Mouse (Mus musculus): ENCODE measurements around the gene Srp68. TPM values are rescaled to one million over a fixed set of nuclear protein-coding genes. Genes with fewer than 3 reads are reported as not detected.

Gene Srp68
- polyA plus RNA-seq, 1 experiment from 2014 or later, result 86.5 TPM

DNA sequence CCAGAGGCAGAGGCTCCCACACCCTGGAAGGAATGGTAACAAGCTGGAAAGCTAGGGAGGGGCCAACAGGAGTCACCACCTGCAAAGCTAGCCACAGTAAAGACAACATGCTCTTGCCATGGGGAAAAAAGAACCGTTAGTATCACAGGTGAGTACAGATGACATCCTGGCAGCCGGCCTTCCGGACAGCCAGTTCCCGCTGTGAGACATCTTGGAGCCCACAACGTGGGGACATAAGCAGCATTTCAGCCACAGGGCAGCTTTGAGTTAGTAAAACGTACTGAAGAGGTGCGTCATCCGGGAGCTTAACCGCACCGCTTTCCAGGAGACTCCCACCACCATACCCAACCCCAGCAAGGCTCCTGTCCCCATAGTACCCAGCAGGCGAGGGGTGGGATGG is 24.2 kb upstream of the Srp68 start:
- Histone ChIP-seq H3K4me1 (no peaks in the 10 kb centered on the region), H3K4me3 (replicated peaks) (no peak overlapping the region), H3K9ac (no peak overlapping the region), H3K27ac (no peak overlapping the region), H3K27me3 (no peaks in the 10 kb centered on the region), H3K36me3 (replicated peaks) (peaks cover 90% of the 10 kb centered on the region), H3K9me3 (no peaks in the 10 kb centered on the region), H3K4me2 (no peak overlapping the region)
- WGBS, result 92% methylated on average over 11 of the region's 11 CpGs
- ATAC-seq (ENCODE audit: low FRiP score), result no peak

DNA sequence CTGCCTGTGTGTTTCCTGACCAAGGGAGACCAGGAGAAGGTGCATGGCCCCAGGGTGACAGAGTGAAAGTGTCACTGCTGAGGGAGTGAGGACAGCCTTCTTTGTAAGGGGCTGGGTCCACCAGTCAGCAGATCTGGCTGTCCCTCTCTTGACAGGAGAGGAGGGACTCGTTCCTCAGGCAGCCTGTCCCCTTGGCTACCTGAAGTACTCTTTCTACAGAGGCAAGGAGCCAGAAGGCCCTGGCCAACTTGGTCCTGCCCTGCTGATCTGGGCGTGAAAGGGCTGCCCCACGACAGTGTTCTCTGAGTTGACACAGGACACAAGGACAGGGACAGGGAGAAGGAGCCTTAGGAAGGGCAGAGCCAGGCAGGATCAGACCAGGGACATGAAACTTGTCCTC is 23.0 kb upstream of the Srp68 start:
- no peak overlapping the region for H3K4me3 ChIP-seq (replicated peaks)
- H3K9ac ChIP-seq, result no peak overlapping the region
- H3K4me2 ChIP-seq, result no peak overlapping the region
- 73% methylated on average over 3 of the region's 3 CpGs for WGBS
- H3K36me3 ChIP-seq (replicated peaks), result peaks cover 93% of the 10 kb centered on the region
- no peaks in the 10 kb centered on the region for H3K4me1 ChIP-seq
- H3K27me3 ChIP-seq, result no peaks in the 10 kb centered on the region
- no peak overlapping the region for H3K27ac ChIP-seq
- no peaks in the 10 kb centered on the region for H3K9me3 ChIP-seq
- no peak for ATAC-seq (ENCODE audit: low FRiP score)

DNA sequence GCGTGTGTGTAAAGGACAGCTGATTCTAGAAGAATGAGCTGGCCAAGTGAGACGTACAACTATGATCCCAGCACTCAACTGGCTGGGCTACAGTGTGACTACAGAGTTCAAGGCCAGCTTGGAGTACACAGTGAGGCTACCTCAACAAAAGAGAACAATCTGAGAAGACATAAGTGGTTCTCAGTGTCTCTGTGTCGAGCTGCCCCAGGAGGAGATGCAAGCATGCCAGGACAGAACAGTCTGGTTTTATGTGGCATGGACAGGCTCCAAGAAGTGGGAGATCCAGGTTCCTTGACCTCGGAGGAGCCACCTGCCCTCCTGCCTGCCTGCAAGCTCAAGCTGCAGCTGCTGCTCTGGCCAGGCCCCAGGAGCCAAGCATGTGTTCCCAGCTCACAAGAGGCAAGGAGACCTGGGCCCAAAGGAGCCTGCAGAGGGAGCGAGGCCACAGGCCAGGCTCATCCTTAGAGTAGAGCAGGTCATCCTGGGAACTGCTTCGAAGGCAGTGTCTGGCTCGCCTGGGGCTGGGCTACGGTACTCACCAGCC is 22.2 kb upstream of the Srp68 start:
- H3K27me3 ChIP-seq, result no peaks in the 10 kb centered on the region
- no peak overlapping the region for H3K27ac ChIP-seq
- H3K4me1 ChIP-seq, result no peaks in the 10 kb centered on the region
- H3K9ac ChIP-seq, result no peak overlapping the region
- WGBS, result 88% methylated on average over 8 of the region's 8 CpGs
- no peaks in the 10 kb centered on the region for H3K9me3 ChIP-seq
- no peak for ATAC-seq (ENCODE audit: low FRiP score)
- peaks cover 91% of the 10 kb centered on the region for H3K36me3 ChIP-seq (replicated peaks)
- H3K4me3 ChIP-seq (replicated peaks), result no peak overlapping the region
- H3K4me2 ChIP-seq, result no peak overlapping the region

DNA sequence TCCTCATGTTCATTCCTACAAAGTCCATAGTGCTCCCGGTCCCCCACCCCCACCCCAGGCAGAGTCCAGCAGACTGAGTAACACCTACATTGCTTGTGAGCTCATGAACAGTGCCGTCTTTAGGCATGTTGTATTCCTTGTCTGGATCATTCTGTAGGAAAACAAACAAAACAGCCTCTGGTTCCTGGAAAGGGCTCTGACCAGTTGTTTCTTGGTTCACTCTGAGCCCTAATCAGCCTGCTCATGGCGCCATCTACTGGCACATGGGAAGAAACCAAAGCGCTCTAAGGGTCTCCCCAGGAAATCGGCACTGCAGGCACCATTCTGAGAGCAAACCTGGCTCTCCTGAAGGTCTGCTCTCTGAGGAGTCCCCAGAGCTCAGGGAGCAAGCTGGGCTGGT is 20.3 kb upstream of the Srp68 start:
- no peaks in the 10 kb centered on the region for H3K27me3 ChIP-seq
- H3K9me3 ChIP-seq, result no peaks in the 10 kb centered on the region
- ATAC-seq (ENCODE audit: low FRiP score), result no peak
- no peak overlapping the region for H3K4me3 ChIP-seq (replicated peaks)
- no peak overlapping the region for H3K27ac ChIP-seq
- WGBS, result 29% methylated on average over 5 of the region's 5 CpGs
- peaks cover 91% of the 10 kb centered on the region for H3K36me3 ChIP-seq (replicated peaks)
- H3K9ac ChIP-seq, result no peak overlapping the region
- no peak overlapping the region for H3K4me2 ChIP-seq
- no peaks in the 10 kb centered on the region for H3K4me1 ChIP-seq

DNA sequence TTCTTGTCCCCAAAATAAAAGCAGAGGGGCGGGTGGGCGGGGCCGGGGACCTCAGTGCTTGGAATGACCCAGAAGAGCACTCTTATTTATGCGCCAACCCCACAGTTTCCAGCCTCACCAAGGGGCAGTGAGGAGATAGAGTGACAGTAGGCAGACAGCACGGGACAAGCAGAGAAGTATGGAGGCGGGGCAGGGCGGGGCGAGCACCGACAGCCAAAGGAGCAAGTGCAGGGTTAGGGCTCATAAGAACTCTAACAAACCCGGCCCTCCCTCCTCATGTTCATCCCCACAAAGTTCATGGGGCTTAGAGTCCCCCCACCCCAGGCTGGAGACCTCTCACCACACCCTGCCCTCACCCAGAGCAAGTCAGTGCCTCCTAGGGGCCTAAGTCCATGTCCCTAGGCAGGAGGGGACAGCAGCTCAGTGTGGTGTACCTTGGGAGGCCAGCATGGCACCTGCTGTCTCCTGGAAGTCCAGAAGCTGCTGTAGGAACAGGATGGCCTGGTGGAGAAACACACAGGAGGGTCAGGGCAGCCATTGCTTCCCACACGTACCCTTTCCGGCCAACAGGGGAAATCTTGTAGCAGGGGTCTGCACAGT is 19.6 kb upstream of the Srp68 start:
- no peak for ATAC-seq (ENCODE audit: low FRiP score)
- Histone ChIP-seq H3K36me3 (replicated peaks) (peaks cover 91% of the 10 kb centered on the region), H3K4me3 (replicated peaks) (no peak overlapping the region), H3K4me2 (no peak overlapping the region), H3K4me1 (no peaks in the 10 kb centered on the region), H3K27ac (no peak overlapping the region), H3K9me3 (no peaks in the 10 kb centered on the region), H3K27me3 (no peaks in the 10 kb centered on the region), H3K9ac (no peak overlapping the region)
- WGBS, result 86% methylated on average over 12 of the region's 12 CpGs

DNA sequence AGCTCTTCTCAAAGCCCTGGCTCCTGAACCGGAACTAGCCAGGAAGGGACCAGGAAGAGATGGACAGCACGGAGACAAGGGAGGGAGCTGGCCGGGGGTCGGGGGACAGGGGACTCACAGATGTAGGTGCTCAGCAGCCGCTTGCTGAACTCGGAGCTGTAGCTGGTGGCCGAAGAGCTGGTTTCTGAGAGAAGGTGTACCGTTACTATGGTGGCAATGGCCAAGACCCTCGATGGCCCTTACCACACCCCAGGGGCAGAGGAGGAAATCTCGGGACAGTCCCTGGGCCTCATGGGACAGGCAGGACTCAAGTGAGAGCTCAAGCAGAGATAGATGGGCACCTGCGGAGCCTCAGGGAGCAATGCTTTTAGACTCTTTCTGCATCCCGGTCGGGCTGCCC is 18.4 kb upstream of the Srp68 start:
- no peak overlapping the region for H3K4me3 ChIP-seq (replicated peaks)
- peaks cover 92% of the 10 kb centered on the region for H3K36me3 ChIP-seq (replicated peaks)
- ATAC-seq (ENCODE audit: low FRiP score), result no peak
- no peaks in the 10 kb centered on the region for H3K4me1 ChIP-seq
- H3K4me2 ChIP-seq, result no peak overlapping the region
- no peaks in the 10 kb centered on the region for H3K27me3 ChIP-seq
- 94% methylated on average over 13 of the region's 13 CpGs for WGBS
- H3K9ac ChIP-seq, result no peak overlapping the region
- H3K27ac ChIP-seq, result no peak overlapping the region
- no peaks in the 10 kb centered on the region for H3K9me3 ChIP-seq

DNA sequence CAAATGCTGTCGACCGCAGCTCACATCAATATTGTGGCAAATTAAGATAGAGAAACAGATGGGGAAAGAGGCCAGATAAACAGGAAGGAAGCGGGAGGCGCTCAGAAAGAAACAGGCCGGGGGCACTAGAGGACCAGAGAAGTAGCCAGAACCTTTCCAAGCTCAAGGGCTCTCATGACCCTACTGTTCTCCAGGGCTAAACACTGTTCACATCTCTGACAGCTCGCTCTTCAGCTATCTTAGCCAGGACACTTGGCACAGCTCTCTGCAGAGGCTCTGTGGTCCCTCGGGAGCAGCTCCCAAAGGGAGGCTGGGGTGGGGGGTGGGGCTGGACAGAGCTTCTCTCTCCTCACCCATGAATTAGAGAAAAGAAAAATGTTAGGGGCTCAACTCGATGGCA is 16.5 kb upstream of the Srp68 start:
- no peak for ATAC-seq (ENCODE audit: low FRiP score)
- Histone ChIP-seq H3K27me3 (peaks cover 5% of the 10 kb centered on the region; the same call in 1 of the 2 replicates), H3K4me3 (replicated peaks) (no peak overlapping the region), H3K4me2 (no peak overlapping the region), H3K9ac (no peak overlapping the region), H3K27ac (no peak overlapping the region), H3K36me3 (replicated peaks) (peaks cover 77% of the 10 kb centered on the region), H3K4me1 (no peaks in the 10 kb centered on the region), H3K9me3 (no peaks in the 10 kb centered on the region)
- WGBS, result 88% methylated on average over 8 of the region's 8 CpGs

DNA sequence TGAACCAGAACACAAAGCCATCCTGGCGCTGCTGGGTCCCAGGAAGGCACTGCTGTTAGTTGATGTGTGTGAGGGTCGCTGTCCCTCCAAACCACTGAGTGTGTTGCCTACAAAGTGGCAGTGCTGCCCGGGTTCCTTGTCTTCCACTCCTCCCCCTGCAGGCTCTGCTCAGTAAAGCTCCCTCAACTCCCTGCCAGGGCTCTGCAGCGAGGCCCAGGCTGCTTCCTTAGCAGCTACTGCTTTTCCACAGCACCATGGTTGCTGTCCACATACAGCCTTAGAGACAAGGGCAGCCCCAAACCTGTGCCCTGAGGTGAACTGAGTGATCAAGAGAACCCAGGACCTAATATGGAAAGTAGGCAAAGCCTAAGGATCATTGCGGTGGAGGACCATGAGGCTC is 13.3 kb upstream of the Srp68 start:
- Histone ChIP-seq H3K4me3 (replicated peaks) (no peak overlapping the region), H3K27me3 (peaks cover 37% of the 10 kb centered on the region), H3K36me3 (replicated peaks) (peaks cover 51% of the 10 kb centered on the region), H3K4me1 (no peaks in the 10 kb centered on the region), H3K4me2 (no peak overlapping the region), H3K27ac (0 out of 2 replicates have a peak overlapping the region, but pooled peaks have one; percentile 25), H3K9ac (no peak overlapping the region), H3K9me3 (0 out of 2 replicates have a peak, but pooled peaks cover 4% of the 10 kb centered on the region)
- ATAC-seq (ENCODE audit: low FRiP score), result no peak
- WGBS, result 75% methylated on average over 5 of the region's 5 CpGs

DNA sequence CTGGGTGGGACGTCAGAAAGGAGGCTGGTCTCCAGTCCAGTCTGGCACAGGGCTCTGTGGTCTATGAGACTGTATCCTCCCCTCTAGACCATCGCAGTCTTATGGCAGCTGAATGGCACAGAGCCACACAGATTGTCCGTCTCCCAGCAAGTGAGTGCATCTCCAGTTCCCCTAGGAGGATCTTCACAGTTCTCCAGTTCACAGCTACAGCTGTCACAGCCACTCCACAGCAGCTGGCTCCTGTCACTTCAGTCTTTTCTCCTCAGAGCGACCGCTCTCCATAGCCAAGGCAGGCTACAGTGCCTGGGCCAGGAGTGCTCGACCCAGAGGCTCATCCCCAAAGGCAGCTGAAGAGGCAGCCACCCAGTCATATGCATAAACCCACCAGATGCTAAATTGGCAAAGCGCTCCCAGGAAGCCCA is 11.8 kb upstream of the Srp68 start:
- no peak overlapping the region for H3K4me2 ChIP-seq
- no peak overlapping the region for H3K9ac ChIP-seq
- H3K4me1 ChIP-seq, result peaks cover 7% of the 10 kb centered on the region
- peaks cover 37% of the 10 kb centered on the region for H3K36me3 ChIP-seq (replicated peaks)
- 0 out of 2 replicates have a peak, but pooled peaks cover 4% of the 10 kb centered on the region for H3K9me3 ChIP-seq
- H3K27me3 ChIP-seq, result peaks cover 52% of the 10 kb centered on the region
- H3K4me3 ChIP-seq (replicated peaks), result no peak overlapping the region
- H3K27ac ChIP-seq, result no peak overlapping the region
- 83% methylated on average over 7 of the region's 7 CpGs for WGBS
- ATAC-seq (ENCODE audit: low FRiP score), result no peak

DNA sequence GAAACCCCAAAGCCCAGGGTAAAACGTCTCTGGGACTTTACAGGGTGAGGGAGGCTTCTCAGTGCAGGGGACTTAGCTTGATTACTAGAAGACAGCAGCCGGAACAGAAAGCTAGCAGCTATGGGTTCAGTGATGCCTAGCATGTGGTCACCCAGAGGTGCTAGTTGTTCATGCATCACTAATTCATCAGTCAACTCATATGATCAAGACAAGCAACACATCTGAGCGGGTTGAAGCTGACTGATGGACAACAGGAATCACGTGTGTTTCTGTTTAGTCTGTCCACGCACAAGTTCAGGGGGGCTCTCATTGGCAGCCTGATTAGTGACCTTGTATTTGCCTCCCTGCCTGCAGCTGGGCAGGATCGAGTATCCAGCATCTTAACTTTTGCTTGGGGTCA is 10.0 kb upstream of the Srp68 start:
- 58% methylated on average over 6 of the region's 6 CpGs for WGBS

DNA sequence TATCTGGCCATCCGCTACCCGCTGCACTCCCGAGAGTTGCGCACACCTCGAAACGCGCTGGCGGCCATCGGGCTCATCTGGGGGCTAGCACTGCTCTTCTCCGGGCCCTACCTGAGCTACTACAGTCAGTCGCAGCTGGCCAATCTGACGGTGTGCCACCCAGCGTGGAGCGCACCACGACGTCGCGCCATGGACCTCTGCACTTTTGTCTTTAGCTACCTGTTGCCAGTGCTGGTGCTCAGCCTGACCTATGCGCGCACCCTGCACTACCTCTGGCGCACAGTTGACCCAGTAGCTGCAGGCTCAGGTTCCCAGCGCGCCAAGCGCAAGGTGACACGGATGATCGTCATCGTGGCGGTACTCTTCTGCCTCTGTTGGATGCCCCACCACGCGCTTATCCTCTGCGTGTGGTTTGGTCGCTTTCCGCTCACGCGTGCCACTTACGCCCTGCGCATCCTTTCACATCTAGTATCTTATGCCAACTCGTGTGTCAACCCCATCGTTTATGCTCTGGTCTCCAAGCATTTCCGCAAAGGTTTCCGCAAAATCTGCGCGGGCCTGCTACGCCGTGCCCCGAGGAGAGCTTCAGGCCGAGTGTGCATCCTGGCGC is 9.0 kb upstream of the Srp68 start:
- no peak overlapping the region for H3K4me2 ChIP-seq
- no peak for ATAC-seq (ENCODE audit: low FRiP score)
- no peak overlapping the region for H3K4me3 ChIP-seq (replicated peaks)
- 0 out of 2 replicates have a peak, but pooled peaks cover 4% of the 10 kb centered on the region for H3K9me3 ChIP-seq
- WGBS, result 10% methylated on average over 48 of the region's 48 CpGs
- no peak overlapping the region for H3K27ac ChIP-seq
- H3K4me1 ChIP-seq, result peaks cover 7% of the 10 kb centered on the region
- no peak overlapping the region for H3K9ac ChIP-seq
- H3K27me3 ChIP-seq, result peaks cover 65% of the 10 kb centered on the region
- H3K36me3 ChIP-seq (replicated peaks), result peaks cover 9% of the 10 kb centered on the region; the same call in 1 of the 2 replicates

More for the DNA sequence above, 10.0 kb upstream of the Srp68 start:
- peaks cover 65% of the 10 kb centered on the region for H3K27me3 ChIP-seq
- ATAC-seq (ENCODE audit: low FRiP score), result no peak
- peaks cover 19% of the 10 kb centered on the region for H3K36me3 ChIP-seq (replicated peaks)
- H3K9ac ChIP-seq, result no peak overlapping the region
- H3K4me2 ChIP-seq, result no peak overlapping the region
- 0 out of 2 replicates have a peak, but pooled peaks cover 4% of the 10 kb centered on the region for H3K9me3 ChIP-seq
- no peak overlapping the region for H3K27ac ChIP-seq
- no peak overlapping the region for H3K4me3 ChIP-seq (replicated peaks)
- H3K4me1 ChIP-seq, result peaks cover 7% of the 10 kb centered on the region

DNA sequence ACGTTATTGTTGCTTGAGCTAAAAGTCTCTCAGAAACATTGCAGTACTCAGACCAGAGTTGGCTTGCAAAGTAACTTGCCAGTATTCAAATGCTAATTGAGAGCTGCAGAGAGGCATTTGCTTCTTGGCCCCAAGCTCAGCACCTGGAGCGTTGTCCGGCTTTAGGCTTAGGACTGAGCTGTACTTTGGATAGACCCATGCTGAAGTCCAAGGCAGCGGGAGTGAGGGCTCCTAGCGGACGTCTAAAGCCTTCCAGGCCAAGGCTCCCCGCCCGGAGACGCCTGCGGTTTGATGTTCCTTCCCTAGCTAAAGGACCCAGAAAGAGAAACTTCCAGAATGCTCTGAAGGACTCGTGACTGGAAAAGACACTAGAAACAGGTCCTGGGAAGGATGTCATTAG is 8.1 kb upstream of the Srp68 start:
- Histone ChIP-seq H3K4me3 (replicated peaks) (peak overlapping the region; percentile 5), H3K27me3 (peaks cover 65% of the 10 kb centered on the region), H3K9ac (no peak overlapping the region), H3K36me3 (replicated peaks) (no peaks in the 10 kb centered on the region), H3K4me1 (peaks cover 7% of the 10 kb centered on the region), H3K27ac (no peak overlapping the region), H3K9me3 (0 out of 2 replicates have a peak, but pooled peaks cover 4% of the 10 kb centered on the region), H3K4me2 (no peak overlapping the region)
- ATAC-seq (ENCODE audit: low FRiP score), result no peak
- WGBS, result 2% methylated on average over 11 of the region's 11 CpGs

DNA sequence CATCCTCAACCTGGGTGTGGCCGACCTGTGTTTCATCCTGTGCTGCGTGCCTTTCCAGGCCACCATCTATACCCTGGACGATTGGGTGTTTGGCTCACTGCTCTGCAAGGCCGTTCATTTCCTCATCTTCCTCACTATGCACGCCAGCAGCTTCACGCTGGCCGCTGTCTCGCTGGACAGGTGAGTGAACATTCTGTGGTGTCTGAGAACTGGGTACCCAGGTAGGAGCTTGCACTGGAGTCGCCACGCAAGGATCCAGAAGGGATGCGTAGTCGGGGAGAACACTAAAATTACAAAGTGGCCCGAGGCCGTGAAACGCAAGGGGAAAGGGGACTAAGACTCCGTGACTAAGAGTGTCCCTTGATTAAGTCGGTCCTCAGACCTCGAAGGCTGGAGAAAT is 7.7 kb upstream of the Srp68 start:
- peak overlapping the region; percentile 32 for H3K4me3 ChIP-seq (replicated peaks)
- H3K36me3 ChIP-seq (replicated peaks), result no peaks in the 10 kb centered on the region
- no peak overlapping the region for H3K27ac ChIP-seq
- H3K4me2 ChIP-seq, result peak overlapping the region; percentile 48
- peaks cover 7% of the 10 kb centered on the region for H3K4me1 ChIP-seq
- H3K9ac ChIP-seq, result no peak overlapping the region
- ATAC-seq (ENCODE audit: low FRiP score), result no peak
- H3K27me3 ChIP-seq, result peaks cover 65% of the 10 kb centered on the region
- 0 out of 2 replicates have a peak, but pooled peaks cover 4% of the 10 kb centered on the region for H3K9me3 ChIP-seq
- WGBS, result 1% methylated on average over 18 of the region's 18 CpGs
